Mouse (Mus musculus): ENCODE measurements around the gene Cd72. TPM values are rescaled to one million over a fixed set of nuclear protein-coding genes. Genes with fewer than 3 reads are reported as not detected.
A peak's percentile ranks its signal among the peaks of the same experiment; 100 is the strongest.

Gene Cd72
- polyA plus RNA-seq, 1 experiment, result not detected

- TF ChIP-seq GATA1 (IDR thresholded peaks at IDR 0.05; ENCODE audit: low read length), result no peak
Measured at GRCm38 (mm10) chr4:43421632-43422240, 32.7 kb downstream of the Cd72 start.

GRCm38 (mm10) chr4:43420305-43420704 lies 34.1 kb downstream of the Cd72 start:
- no peak for TF ChIP-seq GATA1 (IDR thresholded peaks at IDR 0.05; ENCODE audit: low read length)

- TF ChIP-seq GATA1 (IDR thresholded peaks at IDR 0.05; ENCODE audit: low read length), result no peak
Measured at GRCm38 (mm10) chr4:43419801-43420281, 34.6 kb downstream of the Cd72 start.

- TF ChIP-seq GATA1 (IDR thresholded peaks at IDR 0.05; ENCODE audit: low read length), result no peak
Measured at GRCm38 (mm10) chr4:43418973-43419656, 35.3 kb downstream of the Cd72 start.

GRCm38 (mm10) chr4:43418450-43418849 lies 36.0 kb downstream of the Cd72 start:
- no peak for TF ChIP-seq GATA1 (IDR thresholded peaks at IDR 0.05; ENCODE audit: low read length)

GRCm38 (mm10) chr4:43417269-43418062 lies 37.0 kb downstream of the Cd72 start:
- TF ChIP-seq GATA1 (IDR thresholded peaks at IDR 0.05; ENCODE audit: low read length), result peak; percentile 61

GRCm38 (mm10) chr4:43416071-43416490 lies 38.3 kb downstream of the Cd72 start:
- TF ChIP-seq GATA1 (IDR thresholded peaks at IDR 0.05; ENCODE audit: low read length), result no peak

GRCm38 (mm10) chr4:43415221-43416070 lies 39.0 kb downstream of the Cd72 start:
- no peak for TF ChIP-seq GATA1 (IDR thresholded peaks at IDR 0.05; ENCODE audit: low read length)

GRCm38 (mm10) chr4:43414761-43415160 lies 39.7 kb downstream of the Cd72 start:
- no peak for TF ChIP-seq GATA1 (IDR thresholded peaks at IDR 0.05; ENCODE audit: low read length)

GRCm38 (mm10) chr4:43407071-43407920 lies 47.1 kb downstream of the Cd72 start:
- TF ChIP-seq GATA1 (IDR thresholded peaks at IDR 0.05; ENCODE audit: low read length), result no peak

GRCm38 (mm10) chr4:43406162-43406971 lies 48.1 kb downstream of the Cd72 start:
- TF ChIP-seq GATA1 (IDR thresholded peaks at IDR 0.05; ENCODE audit: low read length), result no peak

- TF ChIP-seq GATA1 (IDR thresholded peaks at IDR 0.05; ENCODE audit: low read length), result no peak
Measured at GRCm38 (mm10) chr4:43404697-43405096, 49.7 kb downstream of the Cd72 start.

GRCm38 (mm10) chr4:43402212-43402611 lies 52.2 kb downstream of the Cd72 start:
- TF ChIP-seq GATA1 (IDR thresholded peaks at IDR 0.05; ENCODE audit: low read length), result no peak

All from G1E-ER4 (cell line).